In the genomic region with DNA sequence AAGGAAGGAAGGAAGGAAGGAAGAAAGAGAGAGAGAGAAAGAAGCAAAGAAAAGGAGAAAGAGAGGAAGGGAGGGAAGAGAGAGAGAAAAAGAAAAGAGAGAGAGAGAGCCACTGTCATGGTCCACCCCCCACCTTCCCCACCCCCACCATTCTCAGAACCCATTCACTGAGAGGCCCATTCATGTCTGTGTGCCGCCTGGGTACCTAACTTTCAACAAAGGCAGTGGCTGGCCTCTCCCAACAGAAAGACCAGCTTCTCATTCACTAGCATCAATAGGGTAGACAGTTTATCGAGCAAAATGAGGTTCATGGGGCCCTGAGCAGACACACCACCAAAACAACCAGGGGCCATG, we compare ENCODE assay signal across 9 mouse cellular contexts. TPM values are rescaled to one million over a fixed set of nuclear protein-coding genes. Genes with fewer than 3 reads are reported as not detected.
DNase-seq lines count a peak whose midpoint lies in the region; ATAC-seq and TF ChIP-seq lines count a peak whose summit lies in the region.
"Had no signal": no experiment of that assay in that cellular context is flagged by ENCODE, and none has a peak within 500 bp of the region (broad histone marks: within the 10 kb centered on the region; RNA-seq: fewer than 3 reads in every experiment).

No protein-coding gene starts in this region.

- peak overlapping the region; percentile 86 for H3K27ac ChIP-seq in hindbrain, embryonic 13.5 days
- peak overlapping the region; percentile 45; the same call in 1 of the 2 replicates for H3K27ac ChIP-seq in midbrain, embryonic 16.5 days (ENCODE audit: low read length)
- H3K27ac ChIP-seq: liver, embryonic 14.5 days had no signal

- no peak for TF ChIP-seq CTCF in E14TG2a.4 (conservative IDR thresholded peaks at IDR 0.05; ENCODE audit: low read length)

- 18% methylated on average over 2 of the region's 2 CpGs for WGBS in hindbrain, embryonic 13.5 days
- WGBS in midbrain, embryonic 16.5 days: 6% methylated on average over 2 of the region's 2 CpGs

- peaks cover 4% of the 10 kb centered on the region for H3K36me3 ChIP-seq in E14TG2a.4 (ENCODE audit: insufficient read depth, low read length)
- no peaks in the 10 kb centered on the region for H3K36me3 ChIP-seq in hindbrain, embryonic 13.5 days
- no peaks in the 10 kb centered on the region for H3K36me3 ChIP-seq in midbrain, embryonic 16.5 days (ENCODE audit: control insufficient read depth, insufficient read depth, low read length)
- H3K36me3 ChIP-seq: kidney, embryonic 15.5 days had no signal

- H3K4me1 ChIP-seq in E14TG2a.4 (replicated peaks; ENCODE audit: low read depth, low read length): peaks cover 93% of the 10 kb centered on the region
- peaks cover 92% of the 10 kb centered on the region for H3K4me1 ChIP-seq in hindbrain, embryonic 13.5 days (replicated peaks)
- peaks cover 40% of the 10 kb centered on the region for H3K4me1 ChIP-seq in midbrain, embryonic 16.5 days (ENCODE audit: control insufficient read depth, insufficient read depth, low read length)

- H3K27me3 ChIP-seq in E14TG2a.4 (ENCODE audit: insufficient read depth, low read length): no peaks in the 10 kb centered on the region
- no peaks in the 10 kb centered on the region for H3K27me3 ChIP-seq in hindbrain, embryonic 13.5 days
- H3K27me3 ChIP-seq in midbrain, embryonic 16.5 days (ENCODE audit: control insufficient read depth, insufficient read depth, low read depth, low read length): no peaks in the 10 kb centered on the region
- H3K27me3 ChIP-seq: kidney, embryonic 15.5 days had no signal

- peak overlapping the region; percentile 56; the same call in 1 of the 2 replicates for H3K9ac ChIP-seq in hindbrain, embryonic 13.5 days
- H3K9ac ChIP-seq in midbrain, embryonic 16.5 days (ENCODE audit: low read depth, low read length): no peak overlapping the region
- H3K9ac ChIP-seq: kidney, embryonic 15.5 days; liver, embryonic 14.5 days had no signal

- peak overlapping the region; percentile 38 for H3K4me2 ChIP-seq in hindbrain, embryonic 13.5 days
- H3K4me2 ChIP-seq in midbrain, embryonic 16.5 days (ENCODE audit: low read length): no peak overlapping the region
- H3K4me2 ChIP-seq: kidney, embryonic 15.5 days had no signal

- no peaks in the 10 kb centered on the region for H3K9me3 ChIP-seq in E14TG2a.4 (ENCODE audit: low read length)
- H3K9me3 ChIP-seq in hindbrain, embryonic 13.5 days: no peaks in the 10 kb centered on the region
- H3K9me3 ChIP-seq in midbrain, embryonic 16.5 days (replicated peaks; ENCODE audit: control insufficient read depth, low read length, poor library complexity, severe bottlenecking): no peaks in the 10 kb centered on the region
- H3K9me3 ChIP-seq: kidney, embryonic 15.5 days had no signal

- no peak for ATAC-seq in hindbrain, embryonic 13.5 days (ENCODE audit: low FRiP score)
- no peak for ATAC-seq in midbrain, embryonic 16.5 days
- ATAC-seq in monocyte, adult 5-6 weeks (replicated peaks; ENCODE audit: insufficient number of reproducible peaks, low FRiP score, low TSS enrichment, poor library complexity, severe bottlenecking): no peak

- peak; percentile 56 for DNase-seq in embryo, embryonic 11 days
- DNase-seq in natural killer cell, adult 2 months (ENCODE audit: low spot score in 2 of 2): no peak
- DNase-seq in layer of hippocampus, postnatal 10 days (ENCODE audit: low spot score in 2 of 2): no peak

- H3K4me3 ChIP-seq in E14TG2a.4 (replicated peaks; ENCODE audit: low read length): peak overlapping the region; percentile 45; the same call in 1 of the 2 replicates
- no peak overlapping the region for H3K4me3 ChIP-seq in hindbrain, embryonic 13.5 days
- H3K4me3 ChIP-seq in midbrain, embryonic 16.5 days (ENCODE audit: low read depth, low read length): no peak overlapping the region
- H3K4me3 ChIP-seq: kidney, embryonic 15.5 days had no signal

RNA-seq across cellular contexts. Expression of a gene that starts 13.3 kb away (rescaled TPM):
- 13.4 and 15.1 TPM in 2 replicates for polyA plus RNA-seq in hindbrain, embryonic 13.5 days (2015; fragmentation: Nextera tagmentation; extraction: Ambion mirVana)
- 9.2 and 12.6 TPM in 2 replicates for polyA plus RNA-seq in midbrain, embryonic 16.5 days (2015; fragmentation: Nextera tagmentation; extraction: Ambion mirVana)
- total RNA-seq in layer of hippocampus, postnatal 10 days (2021): 10 to 100 TPM; 30.3 to 33.4 TPM
- total RNA-seq in monocyte, adult 5-6 weeks (2017): 17.7 to 18.3 TPM (median 18.0 TPM) in 3 replicates

RNA-seq across cellular contexts. Expression of a gene that starts 28.6 kb away (rescaled TPM):
- polyA plus RNA-seq in hindbrain, embryonic 13.5 days (2015; fragmentation: Nextera tagmentation; extraction: Ambion mirVana): 35.5 and 35.8 TPM in 2 replicates
- 42.0 and 43.0 TPM in 2 replicates for polyA plus RNA-seq in midbrain, embryonic 16.5 days (2015; fragmentation: Nextera tagmentation; extraction: Ambion mirVana)
- 10 to 100 TPM; 25.3 to 26.6 TPM for total RNA-seq in layer of hippocampus, postnatal 10 days (2021)
- total RNA-seq in monocyte, adult 5-6 weeks (2017): 2.2 TPM in 1 of 3 replicates, not detected in the others
